Mouse (Mus musculus) heart, adult 11 months (tissue): ENCODE measurements around the gene Pde4b.

ENCODE experiments used
- DNase-seq: peaks from one replicate; pipeline ENCODE4 v3.0.0; 2022

Gene Pde4b

DNA sequence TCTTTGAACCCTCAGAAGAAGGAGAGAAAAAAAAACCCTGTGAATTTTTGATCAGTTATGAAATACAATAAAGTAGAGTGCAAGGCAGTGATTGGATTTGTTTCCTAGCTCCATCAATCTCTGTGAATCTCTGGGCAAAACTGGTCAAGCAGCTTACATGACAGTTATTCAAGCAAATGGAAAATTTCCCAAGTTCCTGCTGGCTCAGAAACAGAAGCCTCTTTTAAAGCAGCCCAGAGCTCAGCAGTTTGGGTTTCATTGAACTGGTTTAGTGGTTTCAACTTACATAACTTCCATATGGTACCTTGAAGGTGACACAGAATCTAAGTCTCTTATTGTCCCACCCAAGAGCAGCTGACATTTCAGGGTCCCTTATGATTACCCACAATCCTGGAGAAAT is 210.2 kb downstream of the Pde4b start:
- no peak for DNase-seq

DNA sequence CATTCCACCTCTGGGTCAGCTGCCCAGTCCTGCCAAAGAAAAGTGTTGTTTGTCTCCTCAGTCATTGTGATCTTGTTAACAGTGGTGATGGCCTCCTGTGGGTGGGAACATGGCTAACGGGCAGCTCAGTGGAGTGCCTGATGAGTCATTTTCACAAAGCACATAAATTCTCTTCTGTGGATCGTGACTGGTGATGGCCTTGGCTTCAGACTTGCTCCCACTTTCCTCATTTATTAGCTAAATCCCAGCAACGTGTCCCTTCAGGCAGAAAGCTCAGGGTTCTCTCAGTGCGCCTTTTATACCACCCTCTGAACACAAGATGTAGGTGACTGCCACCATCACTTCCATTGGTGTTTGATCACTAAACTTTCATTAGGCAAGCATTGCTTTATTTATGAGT is 215.2 kb downstream of the Pde4b start:
- DNase-seq = no peak

- DNase-seq = no peak
Measured at GRCm38 (mm10) chr4:102307661-102308297, 220.4 kb downstream of the Pde4b start.

DNA sequence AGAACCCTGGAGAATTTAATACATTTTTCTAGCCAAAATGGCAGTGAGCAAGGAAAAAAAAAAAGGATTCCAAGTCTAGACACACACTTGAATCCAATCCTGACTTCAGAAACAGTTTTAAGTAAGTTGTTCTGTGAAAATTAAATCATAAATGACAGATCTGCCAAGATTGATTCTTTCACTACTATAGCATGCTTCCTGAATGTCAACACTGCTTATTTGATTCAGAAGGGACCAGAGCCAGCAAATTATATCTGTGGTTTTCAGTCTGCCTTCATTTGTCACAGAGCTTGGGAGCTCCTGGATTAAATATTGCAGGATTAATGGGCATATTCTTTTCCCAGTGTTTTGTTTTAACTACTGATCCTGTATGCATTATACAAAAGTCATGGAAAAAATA is 223.3 kb downstream of the Pde4b start:
- DNase-seq = no peak

DNA sequence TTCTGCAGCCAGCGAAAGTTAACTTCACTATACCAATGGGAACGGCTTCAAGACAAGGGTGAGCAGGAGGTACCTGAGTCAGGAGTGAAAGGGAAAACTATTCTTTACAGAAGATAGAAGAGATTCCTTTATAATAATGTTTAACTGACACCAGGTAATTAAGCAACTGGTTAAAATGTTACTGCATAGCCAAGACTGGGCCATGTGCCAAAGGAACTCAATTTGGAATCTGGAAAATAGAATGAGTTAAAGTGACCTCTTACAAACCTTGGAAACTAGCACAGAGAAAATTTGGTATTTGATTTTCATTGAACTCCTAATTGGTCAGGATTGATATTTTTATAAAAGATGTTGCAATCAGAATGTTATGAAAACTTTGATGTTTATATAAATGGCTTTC is 228.7 kb downstream of the Pde4b start:
- no peak for DNase-seq

GRCm38 (mm10) chr4:102316699-102317285 is 229.4 kb downstream of the Pde4b start:
- DNase-seq = no peak

DNA sequence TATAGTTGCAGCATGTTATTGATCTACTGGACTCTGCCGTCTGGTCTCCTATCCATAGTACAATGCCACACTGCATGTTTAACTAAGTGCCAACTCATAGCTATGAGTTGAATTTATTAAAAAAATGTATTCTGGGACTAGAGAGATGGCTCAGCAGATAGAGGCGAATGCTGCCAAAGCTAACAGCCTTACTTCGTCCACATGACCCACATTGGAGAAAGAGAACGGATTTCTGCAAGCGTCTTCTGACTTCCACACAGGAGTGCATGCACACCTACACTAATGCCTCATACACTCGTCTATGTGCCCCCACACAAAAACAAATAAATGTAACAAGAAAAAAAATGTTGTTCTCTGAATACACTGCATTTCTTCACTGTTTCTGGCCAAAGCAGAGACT is 231.3 kb downstream of the Pde4b start:
- DNase-seq = no peak

DNA sequence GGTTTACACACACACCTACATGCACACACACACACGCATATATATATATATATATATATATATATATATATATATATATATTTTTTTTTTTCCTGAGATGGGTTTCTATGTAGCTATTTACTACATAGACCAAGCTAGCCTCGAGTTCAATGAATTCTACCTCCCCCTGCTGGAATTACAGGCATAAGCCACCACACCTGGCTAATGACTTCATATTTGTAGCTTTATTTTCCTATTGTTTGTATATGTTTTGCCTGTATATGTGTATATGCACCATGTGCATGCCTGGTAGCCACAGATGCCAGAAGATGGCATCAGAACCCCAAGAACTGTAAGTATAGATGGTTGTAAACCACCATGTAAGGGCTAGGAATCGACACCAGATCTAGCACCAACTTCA is 234.0 kb downstream of the Pde4b start:
- DNase-seq = no peak

DNA sequence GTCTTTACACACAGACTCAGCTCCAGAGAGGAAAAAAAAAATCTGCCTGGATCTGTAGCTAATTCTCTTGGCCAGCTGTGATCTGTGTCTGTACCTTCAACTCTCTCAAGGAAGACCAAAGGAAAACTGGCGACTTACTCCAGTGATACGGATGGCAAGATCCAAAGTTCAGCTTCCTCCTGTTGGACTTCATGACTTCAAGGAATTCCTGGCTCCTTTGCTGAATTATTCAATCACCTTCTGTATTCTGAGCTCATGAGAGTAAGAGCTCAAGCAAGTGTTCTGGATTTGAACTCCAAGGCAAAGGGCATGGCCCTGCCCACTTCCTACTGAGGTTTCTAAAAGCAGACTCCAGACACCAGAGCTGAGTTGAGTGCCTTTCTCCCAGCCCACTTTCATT is 245.0 kb downstream of the Pde4b start:
- DNase-seq = no peak

DNA sequence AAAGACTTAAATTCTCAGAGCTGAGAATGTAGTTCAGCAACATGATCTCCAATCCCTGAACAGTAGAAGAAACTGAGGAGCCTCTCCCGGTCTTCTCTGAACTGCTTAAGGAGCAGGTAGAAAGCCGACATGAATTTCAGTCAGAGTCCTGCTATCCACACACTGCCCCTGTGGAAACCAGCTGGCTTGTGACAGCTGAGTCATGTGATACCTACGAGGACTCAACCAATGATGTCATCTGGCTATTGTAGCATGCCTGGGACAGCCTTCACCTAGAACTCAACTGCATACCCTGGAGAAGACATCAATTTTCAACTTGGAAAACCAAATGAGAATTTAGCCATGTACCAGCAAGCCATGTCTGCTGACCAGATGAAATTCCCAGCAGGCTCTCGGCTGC is 245.5 kb downstream of the Pde4b start:
- DNase-seq = no peak

DNA sequence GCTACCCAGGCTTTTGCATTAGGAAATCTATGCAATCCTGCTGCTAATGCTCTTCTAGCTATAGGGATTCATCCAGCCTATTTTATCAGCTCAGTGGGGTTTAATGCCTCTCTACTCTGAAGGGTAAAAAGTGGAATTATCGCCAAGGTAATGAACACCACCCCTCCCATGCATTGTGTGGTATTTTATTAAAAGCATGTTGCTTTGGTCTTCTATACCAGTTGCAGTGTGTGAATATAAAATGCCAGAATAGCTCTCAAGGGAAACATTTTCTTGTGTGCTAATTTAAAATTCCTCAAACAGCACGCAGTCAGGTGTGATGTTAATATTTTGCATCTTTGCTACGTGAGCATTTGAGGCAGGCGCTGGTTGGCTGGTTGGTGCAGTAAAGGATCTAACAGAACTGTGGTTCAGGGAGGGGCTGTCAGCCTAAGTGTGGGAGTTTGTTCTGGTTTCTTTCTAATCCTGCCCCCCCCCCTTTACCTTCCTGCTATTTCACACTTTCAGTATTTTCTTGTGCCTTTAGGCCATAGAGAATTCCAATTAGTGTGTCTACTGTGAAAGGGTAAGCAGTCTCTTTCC is 259.7 kb downstream of the Pde4b start:
- DNase-seq = no peak

- DNase-seq = no peak
Measured at GRCm38 (mm10) chr4:102351476-102352475, 264.4 kb downstream of the Pde4b start.

GRCm38 (mm10) chr4:102353641-102354403 is 266.5 kb downstream of the Pde4b start:
- no peak for DNase-seq

DNA sequence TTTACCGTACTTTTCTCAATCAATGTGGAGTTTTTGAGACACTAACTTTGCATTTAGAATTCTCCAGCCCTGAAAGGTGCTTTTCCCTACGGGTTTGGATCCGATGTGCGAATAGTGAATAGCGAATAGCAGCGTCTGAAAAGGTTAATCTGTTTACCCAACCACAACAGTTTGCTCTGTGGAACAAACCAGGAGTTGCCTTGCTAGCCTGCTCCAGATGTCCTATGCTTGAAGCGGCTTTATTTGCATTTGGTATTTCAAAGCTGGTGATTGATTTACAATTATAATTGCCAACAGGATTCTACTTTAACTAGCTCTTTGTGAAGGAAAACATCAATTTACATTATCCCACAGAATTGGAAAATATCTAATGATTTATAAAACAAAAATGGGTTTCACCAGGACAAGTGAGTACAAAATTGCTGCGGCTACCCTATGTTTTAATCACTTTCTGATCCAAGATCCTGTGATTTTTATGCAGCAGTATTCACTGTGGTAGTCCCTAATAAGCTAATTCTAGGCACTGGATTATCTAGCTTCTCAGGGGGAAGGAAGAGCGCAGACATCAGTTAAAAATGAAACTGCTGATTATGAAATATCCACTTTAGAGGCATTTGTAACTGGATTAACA is 280.9 kb downstream of the Pde4b start:
- no peak for DNase-seq

- no peak for DNase-seq
Measured at GRCm38 (mm10) chr4:102374614-102375013, 287.3 kb downstream of the Pde4b start.

GRCm38 (mm10) chr4:102382763-102383505 is 295.6 kb downstream of the Pde4b start:
- DNase-seq = no peak

GRCm38 (mm10) chr4:102393605-102394004 is 306.3 kb downstream of the Pde4b start:
- DNase-seq = no peak

GRCm38 (mm10) chr4:102397334-102397733 is 310.0 kb downstream of the Pde4b start:
- DNase-seq = no peak

GRCm38 (mm10) chr4:102398512-102398911 is 311.2 kb downstream of the Pde4b start:
- DNase-seq = peak; percentile 41

GRCm38 (mm10) chr4:102406848-102407247 is 319.5 kb downstream of the Pde4b start:
- no peak for DNase-seq

- DNase-seq = peak; percentile 35
Measured at GRCm38 (mm10) chr4:102408132-102408531, 320.8 kb downstream of the Pde4b start.
